Mouse (Mus musculus) cerebellum, adult 2 months (tissue): ENCODE data around the gene Fnip2. TPM values are rescaled to one million over a fixed set of nuclear protein-coding genes. Genes with fewer than 3 reads are reported as not detected.
"Not testable (repeated sequence)": the region's sequence is repeated elsewhere in the genome, so short reads cannot be mapped to it uniquely, and the experiment has no call there.

ENCODE experiments used
- DNase-seq, 2 experiments: peaks; one replicate each; pipeline ENCODE4 v3.0.0; 2021
- H3K27ac ChIP-seq: fragments of 200-500 bp; 2 replicates; pipeline ENCODE4 v1.5.1; 2012; ENCODE audit warnings: low read length, control low read depth, inconsistent platforms; ENCODE audit not compliant: insufficient read depth
- H3K27me3 ChIP-seq: fragments of 200-500 bp; 2 replicates; pipeline ENCODE4 v1.6.1; 2012; ENCODE audit warnings: inconsistent platforms, mild to moderate bottlenecking, low read length, moderate library complexity; ENCODE audit not compliant: control insufficient read depth, insufficient read depth
- H3K4me1 ChIP-seq: fragments of 200-500 bp; 2 replicates; pipeline ENCODE4 v1.6.1; 2011; ENCODE audit warnings: low read length; ENCODE audit not compliant: control insufficient read depth, insufficient read depth
- H3K4me3 ChIP-seq: fragments of 200-500 bp; replicated peaks from 2 replicates; pipeline ENCODE3; 2011; ENCODE audit warnings: mild to moderate bottlenecking, low read depth, low read length, control low read depth; ENCODE audit not compliant: insufficient read depth
- CTCF ChIP-seq: fragments of 200-500 bp; IDR thresholded peaks from 2 replicates; pipeline ENCODE4 v1.5.1; 2011; ENCODE audit warnings: low read depth, mild to moderate bottlenecking, control low read depth, low read length, moderate library complexity, borderline replicate concordance; ENCODE audit not compliant: insufficient read depth
- POLR2A ChIP-seq: fragments of 200-500 bp; IDR thresholded peaks from 2 replicates; pipeline ENCODE4 v1.6.1; 2011; ENCODE audit warnings: low read length, control low read depth, borderline replicate concordance; ENCODE audit not compliant: insufficient read depth
- WGBS: fragments of 180-500 bp; shearing (Covaris S2); methylation state at CpG from one replicate; pipeline ENCODE4 v1.1.7; 2018; 5-methylcytosine and 5-hydroxymethylcytosine counted together
- polyA plus RNA-seq: library from polyadenylated mRNA; depleted of rRNA; stranded (reverse); fragments of >200 nt; gene quantifications from 2 replicates; pipeline ENCODE4 v1.2.3, GENCODE M21; 2012

Fnip2 gene
- polyA plus RNA-seq, 1 experiment: 16.3 TPM

- Histone ChIP-seq H3K27me3 (no peaks in the 10 kb centered on the region), H3K4me3 (no peak overlapping the region), H3K4me1 (no peaks in the 10 kb centered on the region), H3K27ac (no peak overlapping the region)
- TF ChIP-seq POLR2A (no peak), CTCF (no peak)
- 81% methylated on average over 5 of the region's 5 CpGs for WGBS
- no peak for DNase-seq
These were observed 12.4 kb upstream of the Fnip2 start for GRCm38 (mm10) chr3:79579891-79580575.

- WGBS: 78% methylated on average over 6 of the region's 6 CpGs
These were observed 10.6 kb upstream of the Fnip2 start for GRCm38 (mm10) chr3:79578164-79578563.

GRCm38 (mm10) chr3:79577606-79578005 is 10.0 kb upstream of the Fnip2 start:
- 86% methylated on average over 6 of the region's 6 CpGs for WGBS
- DNase-seq: no peak
- no peaks in the 10 kb centered on the region for H3K27me3 ChIP-seq

More at GRCm38 (mm10) chr3:79578164-79578563, 10.6 kb upstream of the Fnip2 start:
- H3K4me3 ChIP-seq: no peak overlapping the region
- no peaks in the 10 kb centered on the region for H3K27me3 ChIP-seq
- H3K27ac ChIP-seq: no peak overlapping the region
- no peaks in the 10 kb centered on the region for H3K4me1 ChIP-seq
- no peak for DNase-seq
- TF ChIP-seq POLR2A (no peak), CTCF (no peak)

GRCm38 (mm10) chr3:79576865-79577264 is 9.3 kb upstream of the Fnip2 start:
- no peak overlapping the region for H3K4me3 ChIP-seq
- TF ChIP-seq POLR2A: no peak
- no peak for TF ChIP-seq CTCF
- H3K4me1 ChIP-seq: no peaks in the 10 kb centered on the region
- no peaks in the 10 kb centered on the region for H3K27me3 ChIP-seq
- no peak overlapping the region for H3K27ac ChIP-seq
- WGBS: 20% methylated on average over 5 of the region's 5 CpGs
- DNase-seq: no peak

More at GRCm38 (mm10) chr3:79577606-79578005, 10.0 kb upstream of the Fnip2 start:
- H3K4me1 ChIP-seq: no peaks in the 10 kb centered on the region
- H3K27ac ChIP-seq: no peak overlapping the region
- TF ChIP-seq POLR2A (no peak), CTCF (no peak)
- no peak overlapping the region for H3K4me3 ChIP-seq

GRCm38 (mm10) chr3:79576468-79576816 is 8.8 kb upstream of the Fnip2 start:
- 17% methylated on average over 3 of the region's 3 CpGs for WGBS
- Histone ChIP-seq H3K4me3 (no peak overlapping the region), H3K4me1 (no peaks in the 10 kb centered on the region), H3K27ac (no peak overlapping the region), H3K27me3 (no peaks in the 10 kb centered on the region)
- no peak for DNase-seq
- TF ChIP-seq POLR2A (no peak), CTCF (no peak)

GRCm38 (mm10) chr3:79575576-79576467 is 8.2 kb upstream of the Fnip2 start:
- no peaks in the 10 kb centered on the region for H3K4me1 ChIP-seq
- no peak for TF ChIP-seq POLR2A
- TF ChIP-seq CTCF: no peak
- H3K4me3 ChIP-seq: no peak overlapping the region
- no peak for DNase-seq
- H3K27ac ChIP-seq: no peak overlapping the region
- H3K27me3 ChIP-seq: no peaks in the 10 kb centered on the region
- 47% methylated on average over 10 of the region's 10 CpGs for WGBS

- whole genome bisulfite sequencing: 85% methylated on average over 3 of the region's 3 CpGs
- TF ChIP-seq CTCF: no peak
- TF ChIP-seq POLR2A: no peak
These were observed 6.7 kb upstream of the Fnip2 start for GRCm38 (mm10) chr3:79574336-79574735.

GRCm38 (mm10) chr3:79573376-79573775 is 5.8 kb upstream of the Fnip2 start:
- WGBS: 92% methylated on average over 5 of the region's 5 CpGs
- H3K27ac ChIP-seq, DNase-seq, H3K4me1 ChIP-seq, H3K27me3 ChIP-seq, H3K4me3 ChIP-seq: not testable (repeated sequence)

More at GRCm38 (mm10) chr3:79574336-79574735, 6.7 kb upstream of the Fnip2 start:
- Histone ChIP-seq H3K27ac (no peak overlapping the region), H3K4me3 (no peak overlapping the region), H3K27me3 (no peaks in the 10 kb centered on the region), H3K4me1 (no peaks in the 10 kb centered on the region)
- DNase-seq: no peak
